Comparison of ENCODE assay signal across 8 mouse cellular contexts in the genomic region with DNA sequence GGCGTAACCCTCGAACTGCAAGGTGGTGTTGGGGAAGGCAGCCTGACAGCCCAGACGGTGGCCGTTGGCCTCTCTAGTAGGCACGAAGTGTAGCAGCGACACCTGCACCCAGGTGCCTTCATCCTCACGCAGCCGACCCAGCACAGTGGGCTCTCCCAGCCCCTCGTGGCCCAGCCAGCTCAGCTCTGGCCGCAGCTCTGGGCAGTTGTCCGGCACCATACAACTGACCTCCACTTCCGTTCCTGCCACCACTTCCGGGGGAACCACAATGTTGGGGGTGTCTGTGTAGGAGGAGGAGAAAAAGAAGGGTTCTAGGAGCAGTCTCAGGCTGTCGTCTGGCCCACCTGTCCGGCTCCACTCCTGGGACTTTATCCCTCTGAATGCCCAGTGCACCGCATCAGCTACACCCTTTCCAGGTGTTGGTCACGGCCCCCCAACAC. TPM values are rescaled to one million over a fixed set of nuclear protein-coding genes. Genes with fewer than 3 reads are reported as not detected.
DNase-seq lines count a peak whose midpoint lies in the region; ATAC-seq lines count a peak whose summit lies in the region.

No protein-coding gene starts in this region.

- H3K36me3 ChIP-seq in lung, embryonic 15.5 days: no peaks in the 10 kb centered on the region
- no peaks in the 10 kb centered on the region for H3K36me3 ChIP-seq in forebrain, embryonic 16.5 days (ENCODE audit: control insufficient read depth, insufficient read depth)
- H3K36me3 ChIP-seq in liver, embryonic 13.5 days: no peaks in the 10 kb centered on the region
- H3K36me3 ChIP-seq in stomach, embryonic 14.5 days (ENCODE audit: control insufficient read depth, insufficient read depth, low read length): no peaks in the 10 kb centered on the region

- 14% methylated on average over 16 of the region's 17 CpGs for WGBS in lung, embryonic 15.5 days
- WGBS in forebrain, embryonic 16.5 days: 19% methylated on average over 16 of the region's 17 CpGs
- 17% methylated on average over 16 of the region's 17 CpGs for WGBS in liver, embryonic 13.5 days (ENCODE audit: insufficient replicate concordance)
- WGBS in stomach, embryonic 14.5 days: 19% methylated on average over 17 of the region's 17 CpGs

- no peak for DNase-seq in lung, postnatal 36 days
- no peak for DNase-seq in liver, embryonic 13.5 days
- no peak for DNase-seq in right cerebral cortex, postnatal 14 days
- no peak for DNase-seq in cerebellum, adult 18-20 months
- no peak for DNase-seq in cerebellum, postnatal 25 days

- ATAC-seq in lung, embryonic 15.5 days (ENCODE audit: borderline replicate concordance, extremely low read depth, low FRiP score, low TSS enrichment): no peak; the same call in 1 of the 2 replicates
- no peak for ATAC-seq in forebrain, embryonic 16.5 days
- 0 out of 2 replicates have a peak, but pooled peaks have one; percentile 20 for ATAC-seq in liver, embryonic 13.5 days (ENCODE audit: low read depth)
- ATAC-seq in stomach, embryonic 14.5 days (ENCODE audit: insufficient number of reproducible peaks, insufficient read depth, low FRiP score, low read depth): peak; percentile 12; the same call in 1 of the 2 replicates

- H3K9me3 ChIP-seq in lung, embryonic 15.5 days: no peaks in the 10 kb centered on the region
- no peaks in the 10 kb centered on the region for H3K9me3 ChIP-seq in forebrain, embryonic 16.5 days (ENCODE audit: control insufficient read depth, low read length)
- H3K9me3 ChIP-seq in liver, embryonic 13.5 days (replicated peaks): no peaks in the 10 kb centered on the region
- H3K9me3 ChIP-seq in stomach, embryonic 14.5 days (ENCODE audit: control insufficient read depth, low read depth, low read length): no peaks in the 10 kb centered on the region

- H3K9ac ChIP-seq in lung, embryonic 15.5 days: no peak overlapping the region
- no peak overlapping the region for H3K9ac ChIP-seq in forebrain, embryonic 16.5 days (replicated peaks; ENCODE audit: low read depth, low read length)
- no peak overlapping the region for H3K9ac ChIP-seq in liver, embryonic 13.5 days
- no peak overlapping the region for H3K9ac ChIP-seq in stomach, embryonic 14.5 days (replicated peaks; ENCODE audit: low read depth, low read length)

- peaks cover 9% of the 10 kb centered on the region for H3K4me1 ChIP-seq in lung, embryonic 15.5 days
- H3K4me1 ChIP-seq in forebrain, embryonic 16.5 days (replicated peaks; ENCODE audit: control insufficient read depth, insufficient read depth, low read length): peaks cover 9% of the 10 kb centered on the region
- peaks cover 6% of the 10 kb centered on the region; the same call in 1 of the 2 replicates for H3K4me1 ChIP-seq in liver, embryonic 13.5 days (replicated peaks)
- H3K4me1 ChIP-seq in stomach, embryonic 14.5 days (ENCODE audit: control insufficient read depth, insufficient read depth, low read length): no peaks in the 10 kb centered on the region

- peak overlapping the region; percentile 57 for H3K4me2 ChIP-seq in lung, embryonic 15.5 days
- peak overlapping the region; percentile 51 for H3K4me2 ChIP-seq in forebrain, embryonic 16.5 days (ENCODE audit: low read length)
- peak overlapping the region; percentile 47 for H3K4me2 ChIP-seq in liver, embryonic 13.5 days
- peak overlapping the region; percentile 42 for H3K4me2 ChIP-seq in stomach, embryonic 14.5 days (replicated peaks; ENCODE audit: low read depth, low read length)

- no peak overlapping the region for H3K27ac ChIP-seq in lung, embryonic 15.5 days
- no peak overlapping the region for H3K27ac ChIP-seq in forebrain, embryonic 16.5 days (ENCODE audit: low read length)
- H3K27ac ChIP-seq in liver, embryonic 13.5 days: no peak overlapping the region
- H3K27ac ChIP-seq in stomach, embryonic 14.5 days (ENCODE audit: low read length): no peak overlapping the region

- peaks cover 5% of the 10 kb centered on the region; the same call in 1 of the 2 replicates for H3K27me3 ChIP-seq in lung, embryonic 15.5 days
- H3K27me3 ChIP-seq in forebrain, embryonic 16.5 days (replicated peaks; ENCODE audit: control insufficient read depth, insufficient read depth, low read length): no peaks in the 10 kb centered on the region
- H3K27me3 ChIP-seq in liver, embryonic 13.5 days: peaks cover 13% of the 10 kb centered on the region
- H3K27me3 ChIP-seq in stomach, embryonic 14.5 days (ENCODE audit: control insufficient read depth, insufficient read depth, low read length): no peaks in the 10 kb centered on the region

- H3K4me3 ChIP-seq in lung, embryonic 15.5 days: peak overlapping the region; percentile 21
- peak overlapping the region; percentile 30 for H3K4me3 ChIP-seq in forebrain, embryonic 16.5 days (replicated peaks; ENCODE audit: low read length)
- H3K4me3 ChIP-seq in liver, embryonic 13.5 days (replicated peaks): no peak overlapping the region
- H3K4me3 ChIP-seq in stomach, embryonic 14.5 days (ENCODE audit: low read depth, low read length): peak overlapping the region; percentile 16; the same call in 1 of the 2 replicates

RNA-seq across cellular contexts. Expression of gene Mag, which starts 5.7 kb away (rescaled TPM):
- 0.32 and 0.34 TPM in 2 replicates for polyA plus RNA-seq in lung, embryonic 15.5 days (2015; fragmentation: Nextera tagmentation; extraction: Ambion mirVana)
- polyA plus RNA-seq in forebrain, embryonic 16.5 days (2015; fragmentation: Nextera tagmentation; extraction: Ambion mirVana): 1.0 and 1.8 TPM in 2 replicates
- polyA plus RNA-seq in liver, embryonic 13.5 days (2015; fragmentation: Nextera tagmentation; extraction: Ambion mirVana): 0.16 and 0.20 TPM in 2 replicates
- 0.10 and 0.74 TPM in 2 replicates for polyA plus RNA-seq in stomach, embryonic 14.5 days (2014; fragmentation: Nextera tagmentation; extraction: Ambion mirVana)

RNA-seq across cellular contexts. Expression of gene Hamp2, which starts 15.5 kb away (rescaled TPM):
- not detected in 2 replicates for polyA plus RNA-seq in lung, embryonic 15.5 days (2015; fragmentation: Nextera tagmentation; extraction: Ambion mirVana)
- polyA plus RNA-seq in forebrain, embryonic 16.5 days (2015; fragmentation: Nextera tagmentation; extraction: Ambion mirVana): not detected in 2 replicates
- not detected in 2 replicates for polyA plus RNA-seq in liver, embryonic 13.5 days (2015; fragmentation: Nextera tagmentation; extraction: Ambion mirVana)
- not detected in 2 replicates for polyA plus RNA-seq in stomach, embryonic 14.5 days (2014; fragmentation: Nextera tagmentation; extraction: Ambion mirVana)

RNA-seq across cellular contexts. Expression of gene Cd22, which starts 28.9 kb away (rescaled TPM):
- 0.05 TPM in 1 of 2 replicates, not detected in the other for polyA plus RNA-seq in lung, embryonic 15.5 days (2015; fragmentation: Nextera tagmentation; extraction: Ambion mirVana)
- polyA plus RNA-seq in forebrain, embryonic 16.5 days (2015; fragmentation: Nextera tagmentation; extraction: Ambion mirVana): 0.25 TPM in 1 of 2 replicates, not detected in the other
- 0.07 and 0.16 TPM in 2 replicates for polyA plus RNA-seq in liver, embryonic 13.5 days (2015; fragmentation: Nextera tagmentation; extraction: Ambion mirVana)
- 0.35 and 0.80 TPM in 2 replicates for polyA plus RNA-seq in stomach, embryonic 14.5 days (2014; fragmentation: Nextera tagmentation; extraction: Ambion mirVana)

RNA-seq across cellular contexts. Expression of gene Hamp, which starts 34.8 kb away (rescaled TPM):
- 0.78 TPM in 1 of 2 replicates, not detected in the other for polyA plus RNA-seq in lung, embryonic 15.5 days (2015; fragmentation: Nextera tagmentation; extraction: Ambion mirVana)
- not detected in 2 replicates for polyA plus RNA-seq in forebrain, embryonic 16.5 days (2015; fragmentation: Nextera tagmentation; extraction: Ambion mirVana)
- polyA plus RNA-seq in liver, embryonic 13.5 days (2015; fragmentation: Nextera tagmentation; extraction: Ambion mirVana): 2.0 and 3.7 TPM in 2 replicates
- polyA plus RNA-seq in stomach, embryonic 14.5 days (2014; fragmentation: Nextera tagmentation; extraction: Ambion mirVana): not detected in 2 replicates

RNA-seq across cellular contexts. Expression of gene Usf2, which starts 47.6 kb away (rescaled TPM):
- 25.6 and 27.5 TPM in 2 replicates for polyA plus RNA-seq in lung, embryonic 15.5 days (2015; fragmentation: Nextera tagmentation; extraction: Ambion mirVana)
- polyA plus RNA-seq in forebrain, embryonic 16.5 days (2015; fragmentation: Nextera tagmentation; extraction: Ambion mirVana): 30.0 and 32.3 TPM in 2 replicates
- polyA plus RNA-seq in liver, embryonic 13.5 days (2015; fragmentation: Nextera tagmentation; extraction: Ambion mirVana): 9.7 and 10.4 TPM in 2 replicates
- 21.4 and 29.1 TPM in 2 replicates for polyA plus RNA-seq in stomach, embryonic 14.5 days (2014; fragmentation: Nextera tagmentation; extraction: Ambion mirVana)

Comparison
In these comparisons a context has a peak if more than half of its experiments do, and no peak if none do; other contexts are left out.
1. ATAC-seq: peak in liver, embryonic 13.5 days (single experiment) and stomach, embryonic 14.5 days (single experiment); none in lung, embryonic 15.5 days (single experiment) and forebrain, embryonic 16.5 days (single experiment).
2. Peak in every context shown above with its lines, with median percentiles within 50 percentile points of each other: H3K4me2 ChIP-seq.